In the genomic region with DNA sequence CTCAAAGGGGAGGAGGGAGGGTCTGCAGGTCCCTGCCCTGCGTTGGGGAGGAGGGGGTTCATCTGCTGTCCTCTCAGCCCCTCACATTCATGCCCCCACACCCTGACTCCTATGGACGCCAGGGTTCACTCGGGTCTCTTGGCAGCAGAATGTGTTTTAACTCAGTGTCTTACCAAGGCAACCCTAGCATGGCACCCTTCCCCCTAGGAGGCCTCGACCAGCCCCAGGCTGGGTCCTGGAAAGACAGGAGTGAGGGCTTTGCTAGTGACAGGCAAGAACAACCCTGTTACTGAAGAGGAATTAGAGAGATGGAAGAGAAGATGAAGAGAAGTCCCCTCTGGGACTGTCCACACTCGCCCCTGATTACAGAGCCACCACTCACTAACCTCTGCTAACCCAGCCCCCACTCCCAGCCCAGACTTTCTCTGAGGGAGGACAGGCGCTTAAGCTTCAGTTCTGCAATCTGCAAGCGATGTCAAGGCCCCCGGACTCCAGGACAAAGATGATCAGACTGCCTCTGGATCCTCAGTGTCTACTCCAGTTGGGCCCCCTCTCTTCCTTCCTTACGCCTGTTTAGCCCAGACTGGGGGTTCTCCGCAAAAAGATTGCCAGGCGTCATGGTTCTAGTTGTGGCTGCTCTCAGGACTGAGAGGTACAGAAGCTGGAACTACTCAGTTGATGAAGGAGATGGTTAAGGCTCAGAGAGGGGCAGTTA, we compare ENCODE assay signal across 9 mouse cellular contexts. TPM values are rescaled to one million over a fixed set of nuclear protein-coding genes. Genes with fewer than 3 reads are reported as not detected.
DNase-seq lines count a peak whose midpoint lies in the region; ATAC-seq and TF ChIP-seq lines count a peak whose summit lies in the region.
"Had no signal": no experiment of that assay in that cellular context is flagged by ENCODE, and none has a peak within 500 bp of the region (broad histone marks: within the 10 kb centered on the region; RNA-seq: fewer than 3 reads in every experiment).

No protein-coding gene starts in this region.

- no peak for ATAC-seq in frontal cortex, adult (ENCODE audit: low TSS enrichment)

- no peaks in the 10 kb centered on the region for H3K36me3 ChIP-seq in limb, embryonic 10.5 days
- H3K36me3 ChIP-seq in splenic B cell, adult 2 months (ENCODE audit: control insufficient read depth, insufficient read depth, low read length, poor library complexity, severe bottlenecking) = no peaks in the 10 kb centered on the region

- 75% methylated on average over 11 of the region's 11 CpGs for WGBS in limb, embryonic 10.5 days

- H3K4me1 ChIP-seq in cortical plate, adult 2 months (ENCODE audit: control insufficient read depth, insufficient read depth, low read length) = no peaks in the 10 kb centered on the region; the same call in 1 of the 2 replicates
- peaks cover 26% of the 10 kb centered on the region for H3K4me1 ChIP-seq in limb, embryonic 10.5 days

- TF ChIP-seq CTCF in cortical plate, adult 2 months (IDR thresholded peaks at IDR 0.05; ENCODE audit: extremely low read depth, insufficient read depth, low read length) = no peak

- peak; percentile 18 to 35 for DNase-seq in frontal cortex, postnatal 36 days (ENCODE audit: low spot score in 2 of 2)
- DNase-seq in 3T3-L1 (ENCODE audit: low read depth, low spot score) = peak; percentile 9
- DNase-seq in limb, embryonic 10.5 days (ENCODE audit: low spot score) = no peak
- DNase-seq in splenic B cell, adult 2 months (ENCODE audit: low read depth, low spot score) = peak; percentile 13
- no peak for DNase-seq in frontal cortex, postnatal 25 days (ENCODE audit: low spot score in 2 of 2)
- DNase-seq in T-cell, adult 2 months (ENCODE audit: low spot score) = no peak

- no peaks in the 10 kb centered on the region for H3K9me3 ChIP-seq in limb, embryonic 10.5 days (replicated peaks)

- no peak overlapping the region for H3K27ac ChIP-seq in cortical plate, adult 2 months (ENCODE audit: insufficient read depth, low read length)
- H3K27ac ChIP-seq in limb, embryonic 10.5 days = peak overlapping the region; percentile 87

- no peak for TF ChIP-seq POLR2A in cortical plate, adult 2 months (IDR thresholded peaks at IDR 0.05; ENCODE audit: extremely low read depth, insufficient read depth, low read length)

- H3K27me3 ChIP-seq in limb, embryonic 10.5 days (ENCODE audit: low read depth, poor library complexity, severe bottlenecking) = peaks cover 26% of the 10 kb centered on the region
- H3K27me3 ChIP-seq in splenic B cell, adult 2 months (ENCODE audit: control insufficient read depth, insufficient read depth, low read length, poor library complexity, severe bottlenecking) = no peaks in the 10 kb centered on the region
- H3K27me3 ChIP-seq: Patski had no signal

- peak overlapping the region; percentile 92 for H3K4me3 ChIP-seq in cortical plate, adult 2 months (ENCODE audit: insufficient read depth, low read length)
- peak overlapping the region; percentile 70 for H3K4me3 ChIP-seq in limb, embryonic 10.5 days

RNA-seq across cellular contexts. Expression of gene Usp35, which starts 0.7 kb away (rescaled TPM):
- polyA plus RNA-seq in cortical plate, adult 2 months (2012; rRNA removed) = 15.9 and 16.4 TPM in 2 replicates
- polyA plus RNA-seq in limb, embryonic 10.5 days (2016; fragmentation: Nextera tagmentation; extraction: Ambion mirVana) = 1.6 and 2.0 TPM in 2 replicates

RNA-seq across cellular contexts. Expression of gene Kctd21, which starts 1.0 kb away (rescaled TPM):
- polyA plus RNA-seq in cortical plate, adult 2 months (2012; rRNA removed) = 14.3 and 14.8 TPM in 2 replicates
- 3.5 and 4.2 TPM in 2 replicates for polyA plus RNA-seq in limb, embryonic 10.5 days (2016; fragmentation: Nextera tagmentation; extraction: Ambion mirVana)

RNA-seq across cellular contexts. Expression of gene Alg8, which starts 40.3 kb away (rescaled TPM):
- 11.9 and 13.2 TPM in 2 replicates for polyA plus RNA-seq in cortical plate, adult 2 months (2012; rRNA removed)
- 53.4 and 55.2 TPM in 2 replicates for polyA plus RNA-seq in limb, embryonic 10.5 days (2016; fragmentation: Nextera tagmentation; extraction: Ambion mirVana)

Comparison
In these comparisons a context has a peak if more than half of its experiments do, and no peak if none do; other contexts are left out.
1. DNase-seq: peak in frontal cortex, postnatal 36 days (2 of 2), 3T3-L1 (single experiment) and splenic B cell, adult 2 months (single experiment); none in limb, embryonic 10.5 days (single experiment), frontal cortex, postnatal 25 days (0 of 2) and T-cell, adult 2 months (single experiment).